Mouse (Mus musculus): ENCODE results near the gene Trip11.

GRCm38 (mm10) chr12:101947986-101948385 is 34.9 kb upstream of the Trip11 start:
- TF ChIP-seq CTCF (IDR thresholded peaks at IDR 0.05) = no peak
- TF ChIP-seq EP300 (IDR thresholded peaks at IDR 0.05; ENCODE audit: insufficient read depth, low read depth, low read length) = no peak
- no peak for TF ChIP-seq POLR2A (IDR thresholded peaks at IDR 0.05; ENCODE audit: insufficient read depth, low read depth, low read length)

All from heart, adult 2 months (tissue).